Mouse (Mus musculus) cerebellum, adult 2 months (tissue): ENCODE measurements at regions not wholly inside any gene's neighbourhood (a gene's known extent, or its start where the extent isn't known, plus 50 kb on each side); places are given as distances from the start of the nearest gene placed in this dataset.

Experiments
- CTCF ChIP-seq: fragments of 200-500 bp; IDR thresholded peaks from 2 replicates; pipeline ENCODE4 v1.5.1; 2011; ENCODE audit warnings: low read depth, mild to moderate bottlenecking, control low read depth, low read length, moderate library complexity, borderline replicate concordance; ENCODE audit not compliant: insufficient read depth
- POLR2A ChIP-seq: fragments of 200-500 bp; IDR thresholded peaks from 2 replicates; pipeline ENCODE4 v1.6.1; 2011; ENCODE audit warnings: low read length, control low read depth, borderline replicate concordance; ENCODE audit not compliant: insufficient read depth

DNA sequence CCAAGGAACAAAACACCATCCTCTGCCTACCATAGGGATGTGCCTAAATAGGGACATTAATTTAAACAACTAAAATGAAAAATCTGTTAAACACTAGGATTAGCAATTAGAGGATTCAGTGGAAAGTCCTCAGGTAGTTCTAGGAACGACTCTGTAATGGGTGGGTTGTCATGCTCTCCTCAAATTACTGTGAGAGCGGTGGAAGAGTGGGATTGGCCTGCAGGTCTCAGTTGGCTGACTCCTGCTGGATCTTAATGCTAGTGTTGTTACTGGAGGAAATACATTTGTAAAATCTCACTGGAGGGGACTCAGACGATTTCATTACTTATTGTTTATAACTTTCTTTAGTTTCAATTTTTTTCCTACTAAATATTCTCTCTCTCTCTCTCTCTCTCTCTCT is 525.6 kb upstream of the 4930452B06Rik start:
- TF ChIP-seq CTCF, result no peak
- no peak for TF ChIP-seq POLR2A
